Mouse (Mus musculus): ENCODE results near the gene Igdcc3.
A peak's percentile ranks its signal among the peaks of the same experiment; 100 is the strongest.
"Not testable (repeated sequence)": the region's sequence is repeated elsewhere in the genome, so short reads cannot be mapped to it uniquely, and the experiment has no call there.

Igdcc3 gene

DNA sequence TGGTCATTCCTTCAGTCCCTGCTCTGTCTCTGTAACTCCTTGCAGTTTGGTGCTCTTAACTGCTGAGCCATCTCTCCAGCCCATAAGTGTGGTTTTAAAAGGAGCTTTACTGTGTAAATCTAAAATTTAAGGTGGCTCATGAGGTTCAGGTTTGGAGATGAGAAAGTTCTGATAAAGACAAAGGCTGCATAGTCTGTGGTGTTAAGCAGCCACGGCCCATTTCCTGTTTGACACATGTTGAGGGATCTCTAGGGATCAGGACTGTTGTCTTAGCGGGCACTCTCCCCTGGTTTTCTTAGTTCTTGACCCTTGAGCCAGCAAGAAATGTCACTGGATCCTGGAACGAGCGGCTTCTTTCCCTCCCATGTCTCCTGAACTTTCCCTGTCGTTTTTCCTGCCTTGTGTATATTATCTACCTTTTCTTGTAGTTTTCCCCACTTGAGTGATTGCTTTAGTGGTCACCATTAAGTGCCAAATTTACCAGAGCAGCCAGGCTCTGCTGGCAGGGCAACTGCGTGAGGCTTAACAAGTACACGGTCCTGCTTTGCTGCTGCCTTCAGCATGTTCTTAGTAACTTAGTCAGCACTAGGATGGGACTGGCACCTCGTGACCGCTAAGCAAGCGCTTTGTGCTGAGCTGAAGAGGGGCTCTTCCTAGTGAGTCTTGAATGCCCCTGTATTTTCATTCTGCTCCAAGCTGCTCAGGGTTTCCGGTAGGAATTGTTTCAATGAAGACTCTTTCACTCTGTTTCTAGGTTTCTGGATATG, 64.2 kb downstream of the Igdcc3 start:
- peak; percentile 62 for DNase-seq (ENCODE audit: low read depth)

DNA sequence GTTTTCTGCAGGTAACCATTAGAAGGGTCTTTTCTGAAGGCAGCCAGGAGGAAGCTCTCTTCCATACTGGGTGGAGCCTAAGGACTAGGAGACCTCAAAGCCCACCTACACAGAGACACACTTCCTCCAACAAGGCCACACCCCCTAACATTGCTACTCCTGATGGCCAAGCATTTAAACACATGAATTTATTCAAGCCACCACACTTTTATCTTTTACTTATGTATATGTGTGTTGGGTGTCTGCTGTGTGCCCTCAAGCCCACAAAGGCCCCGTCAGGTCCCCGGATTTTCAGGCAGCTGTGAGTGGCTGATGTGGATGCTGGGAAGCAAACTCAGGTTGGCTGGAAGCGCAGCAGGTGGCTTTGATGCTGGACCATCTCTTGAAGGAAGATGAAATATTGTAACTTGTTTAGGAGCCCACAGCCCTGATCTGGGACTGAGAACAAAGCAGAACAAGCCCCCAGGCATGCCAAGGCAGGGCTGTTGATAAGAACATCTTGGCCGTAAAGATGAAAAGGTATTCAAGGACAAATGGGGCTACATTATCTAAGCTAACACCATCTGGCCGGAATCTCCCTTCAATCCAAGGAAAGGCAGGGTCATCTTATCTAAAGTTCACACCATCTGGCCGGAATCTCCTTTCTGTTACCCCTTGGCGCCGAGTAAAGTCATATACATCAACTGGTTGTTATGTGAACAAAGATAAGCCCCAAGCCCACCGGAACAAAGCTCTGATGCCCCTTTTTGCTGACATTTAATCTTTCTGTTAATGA, 66.2 kb downstream of the Igdcc3 start:
- not testable (repeated sequence) for DNase-seq (ENCODE audit: low read depth)

DNA sequence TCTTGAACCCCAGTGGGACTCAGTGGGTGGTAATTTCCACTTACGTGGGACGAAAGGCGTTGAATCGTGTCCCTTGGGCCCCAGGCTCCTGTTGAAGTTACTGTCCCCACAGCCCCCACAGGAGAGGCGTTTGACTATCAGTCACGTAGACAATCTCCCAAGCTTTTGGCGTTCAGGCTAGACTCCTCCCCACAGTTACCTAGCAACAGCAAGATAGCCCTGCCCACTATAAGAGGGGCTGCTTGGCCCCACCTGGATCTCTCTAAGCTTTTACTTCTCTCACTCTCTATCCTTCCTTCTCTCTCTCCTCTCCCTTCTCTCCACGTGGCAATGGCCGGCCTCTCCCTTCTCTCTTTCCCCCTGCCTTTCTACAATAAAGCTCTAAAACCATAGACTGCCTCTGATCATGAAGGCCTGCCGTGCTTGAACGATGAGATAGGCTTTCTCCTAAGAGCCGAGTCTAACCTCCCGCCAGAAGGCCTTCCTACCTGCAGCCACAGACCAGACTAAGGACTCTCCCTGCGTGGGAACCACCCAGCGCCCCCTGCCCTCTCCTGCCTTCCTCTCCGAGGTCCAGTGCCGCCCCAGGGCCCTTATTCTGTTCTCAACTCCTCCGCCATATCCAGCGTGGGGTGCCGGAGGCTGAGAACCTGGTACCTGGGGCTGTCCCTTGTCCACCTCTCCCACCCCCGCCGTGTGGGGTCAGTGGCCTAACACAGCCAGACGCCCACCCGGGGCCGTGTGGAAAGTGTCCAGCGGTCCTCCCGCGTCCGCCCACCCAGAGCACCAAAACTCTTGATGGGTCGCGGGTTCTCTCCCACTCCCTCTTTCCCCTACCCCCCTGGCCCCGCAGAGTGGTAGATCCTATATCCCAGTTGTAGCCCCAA, 67.5 kb downstream of the Igdcc3 start:
- DNase-seq (ENCODE audit: low read depth) = no peak

DNA sequence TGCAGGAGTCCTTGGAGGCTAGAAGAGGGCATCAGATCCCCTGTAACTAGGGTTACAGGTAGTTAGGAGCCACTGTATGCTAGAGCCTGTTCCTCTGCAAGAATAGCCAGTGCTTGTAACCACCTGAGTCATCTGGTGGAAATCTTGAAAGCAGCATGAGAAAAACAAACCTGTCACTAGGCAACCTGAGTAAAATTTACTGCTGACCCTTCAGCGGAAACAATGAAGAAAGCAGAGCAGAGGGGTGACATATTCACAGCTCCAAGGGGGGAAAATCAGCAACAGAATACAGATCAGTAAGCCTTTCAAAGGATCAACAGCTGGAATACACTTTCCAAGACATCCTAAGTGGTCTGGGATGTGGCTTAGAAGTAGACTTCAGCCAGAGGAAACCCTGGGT, 70.6 kb downstream of the Igdcc3 start:
- no peak for DNase-seq (ENCODE audit: low read depth)

DNA sequence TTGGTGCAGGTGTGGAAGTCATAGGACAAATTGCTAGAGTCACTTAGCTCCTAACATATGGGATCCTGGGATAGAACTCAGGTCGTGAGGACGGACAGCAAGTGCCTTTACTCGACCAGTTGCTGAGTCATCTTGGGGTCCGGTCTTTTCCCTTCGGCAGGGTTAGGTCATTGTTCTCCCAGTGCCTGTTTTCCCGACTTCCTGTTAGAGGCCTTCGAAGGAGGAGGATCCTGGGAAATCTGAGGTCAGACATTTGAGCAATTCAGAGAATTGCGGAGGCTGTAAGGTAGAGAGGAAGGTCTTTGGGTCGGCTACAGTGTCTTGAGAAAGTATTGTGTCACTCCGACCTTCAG, 73.4 kb downstream of the Igdcc3 start:
- no peak for DNase-seq (ENCODE audit: low read depth)

DNA sequence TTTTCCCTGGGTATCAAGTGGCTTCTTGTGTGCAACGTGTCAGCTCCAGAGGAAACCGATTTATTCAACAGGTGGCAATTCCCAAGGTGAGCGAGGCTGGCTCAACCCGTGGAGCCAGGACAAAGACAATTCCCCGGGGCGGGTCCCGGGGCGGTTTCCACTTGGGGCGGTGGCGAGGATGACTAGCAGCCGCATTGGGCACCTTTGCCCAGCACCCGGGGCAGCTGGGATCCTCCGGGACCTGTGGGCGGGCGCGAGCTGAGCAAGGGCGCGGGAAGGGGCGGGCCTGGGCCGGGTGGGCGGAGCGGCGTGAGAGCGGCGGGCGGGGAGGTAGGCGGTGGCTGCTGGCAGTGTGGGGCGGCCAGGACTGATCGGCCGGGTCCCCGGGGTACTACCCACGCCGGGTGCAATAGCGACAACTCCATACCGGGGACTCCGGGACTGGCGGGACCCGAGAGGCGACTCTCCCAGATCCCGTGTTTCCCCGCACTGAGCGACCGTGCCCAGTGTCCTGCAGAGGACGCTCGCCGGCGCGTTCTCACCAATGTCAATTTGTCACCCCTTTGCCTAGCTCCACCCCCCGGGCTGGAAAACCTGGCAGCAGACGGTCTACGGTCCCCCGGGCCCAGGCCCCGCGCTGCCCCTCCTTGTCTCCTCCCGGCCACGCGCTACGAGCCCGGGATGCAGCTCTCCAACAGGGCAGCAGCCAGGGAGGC, 73.9 kb downstream of the Igdcc3 start:
- DNase-seq (ENCODE audit: low read depth) = peak; percentile 90

DNA sequence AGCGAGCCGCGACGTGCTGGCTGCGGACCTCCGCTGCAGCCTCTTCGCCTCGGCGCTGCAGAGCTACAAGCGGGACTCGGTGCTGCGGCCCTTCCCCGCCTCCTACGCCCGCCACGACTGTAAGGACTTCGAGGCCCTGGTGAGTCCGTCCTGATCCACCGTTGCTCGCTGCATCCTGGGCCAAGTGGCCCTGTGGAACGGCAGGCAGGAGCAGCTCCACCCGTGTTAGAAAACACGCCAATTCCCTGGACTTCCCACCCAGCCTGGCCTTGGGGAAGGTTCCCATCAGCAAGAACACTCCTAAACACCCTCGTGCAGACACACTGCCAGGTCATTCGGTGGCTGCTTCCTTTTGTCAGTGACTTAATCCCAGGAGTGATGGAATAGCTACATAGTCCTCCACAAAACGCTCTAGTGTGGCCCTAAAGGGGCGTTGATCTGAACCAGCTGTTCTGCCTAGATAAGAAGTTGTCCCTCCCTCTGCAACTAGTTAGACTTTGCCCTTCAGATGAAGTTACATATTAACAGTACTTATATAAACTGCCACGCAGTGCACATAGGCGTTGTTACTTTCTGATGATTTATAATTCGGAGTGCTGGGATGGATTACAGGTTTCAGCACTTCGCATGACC, 74.6 kb downstream of the Igdcc3 start:
- DNase-seq (ENCODE audit: low read depth) = peak; percentile 94

DNA sequence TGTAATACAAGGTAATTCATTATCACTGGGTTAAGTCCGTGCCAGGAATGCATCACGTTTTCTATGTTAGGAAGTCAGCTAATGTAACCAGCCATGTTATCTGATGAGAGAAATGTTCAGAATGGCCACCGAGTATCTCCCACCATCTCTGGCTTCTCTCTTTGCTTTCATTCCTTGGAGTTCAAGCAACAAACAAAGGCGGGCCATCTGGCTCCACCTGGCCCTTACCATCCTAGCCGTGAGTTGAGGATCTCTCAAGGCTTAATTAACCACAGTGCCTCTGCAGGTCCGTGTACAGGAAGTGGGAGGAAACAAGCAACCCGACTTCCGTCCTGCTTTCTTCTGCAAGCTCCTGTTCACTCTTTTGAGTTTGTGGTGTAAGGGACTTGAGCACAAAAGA, 76.0 kb downstream of the Igdcc3 start:
- peak; percentile 89 for DNase-seq (ENCODE audit: low read depth)

DNA sequence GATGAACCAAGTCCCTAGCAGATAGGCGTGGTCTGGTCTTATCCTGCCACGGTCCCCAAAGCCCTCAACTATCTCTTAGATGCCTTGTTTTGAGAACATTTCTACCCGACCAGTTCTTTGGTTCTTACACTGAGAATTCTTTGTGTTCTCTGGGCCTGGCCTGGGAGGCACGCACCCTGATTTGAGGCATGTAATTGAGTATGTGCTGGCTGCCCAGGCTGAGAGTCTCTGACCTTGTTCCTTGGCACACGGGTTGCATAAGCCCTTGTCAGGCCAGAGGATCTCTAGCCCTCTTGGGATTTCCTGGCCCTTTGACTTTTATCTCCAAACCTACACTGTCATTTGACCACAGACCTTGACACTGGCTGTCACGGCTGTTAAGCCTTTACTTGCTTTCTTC, 76.7 kb downstream of the Igdcc3 start:
- DNase-seq (ENCODE audit: low read depth) = peak; percentile 97

DNA sequence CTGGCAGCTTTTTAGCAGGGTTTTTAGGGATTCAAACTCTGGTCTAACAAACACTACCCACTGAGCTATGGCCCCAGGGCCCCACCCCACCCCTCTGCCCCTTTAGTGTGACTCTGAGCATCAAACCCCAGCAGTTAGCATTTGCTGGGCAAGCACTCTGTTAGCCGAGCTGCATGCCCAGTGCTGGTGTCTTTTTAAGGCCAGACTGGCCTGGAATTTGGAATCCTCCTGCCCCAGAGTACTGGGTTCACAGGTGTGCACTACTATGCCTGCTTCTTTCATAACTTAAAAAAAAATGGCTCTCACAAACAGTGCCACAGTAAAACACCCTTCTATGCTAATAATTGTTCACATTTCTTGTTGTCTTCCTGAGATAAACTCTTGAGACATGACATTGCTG, 77.9 kb downstream of the Igdcc3 start:
- DNase-seq (ENCODE audit: low read depth) = no peak

DNA sequence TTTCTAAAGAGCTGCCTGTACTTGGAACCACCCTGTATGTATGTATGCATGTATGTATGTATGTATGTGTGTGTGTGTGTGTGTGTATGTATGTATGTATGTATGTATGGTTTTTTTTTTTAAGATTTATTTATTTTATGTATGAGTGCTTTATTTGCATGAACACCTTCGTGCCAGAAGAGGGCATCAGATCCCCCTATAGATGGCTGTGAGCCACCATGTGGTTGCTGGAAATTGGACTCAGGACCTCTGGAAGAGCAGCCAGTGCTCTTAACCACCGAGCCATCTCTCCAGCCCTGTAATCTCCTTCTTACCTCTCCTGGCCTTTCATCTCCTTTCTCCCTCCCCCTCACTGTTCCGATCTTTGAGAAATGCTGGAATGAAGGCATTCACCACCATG, 79.4 kb downstream of the Igdcc3 start:
- DNase-seq (ENCODE audit: low read depth) = not testable (repeated sequence)

DNA sequence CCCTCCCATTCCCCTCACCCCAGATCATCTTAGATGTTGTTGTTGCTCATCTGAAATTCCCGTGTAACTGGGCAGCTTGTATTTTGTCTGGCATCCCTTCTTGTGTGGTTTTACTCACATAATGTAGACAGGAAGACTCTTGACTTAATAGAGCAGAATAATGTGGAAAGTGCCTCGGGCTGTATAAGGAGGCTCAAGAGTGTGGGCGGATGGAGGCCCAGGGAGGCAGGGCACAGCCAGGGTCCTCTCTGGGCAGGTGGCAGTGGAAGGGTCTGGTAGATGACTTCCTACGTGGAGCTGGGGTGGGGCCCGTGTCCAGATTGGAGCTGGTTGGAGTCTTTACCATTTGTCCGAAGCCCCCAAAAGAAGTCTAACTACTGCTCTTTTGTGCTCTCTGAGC, 82.9 kb downstream of the Igdcc3 start:
- no peak for DNase-seq (ENCODE audit: low read depth)

DNA sequence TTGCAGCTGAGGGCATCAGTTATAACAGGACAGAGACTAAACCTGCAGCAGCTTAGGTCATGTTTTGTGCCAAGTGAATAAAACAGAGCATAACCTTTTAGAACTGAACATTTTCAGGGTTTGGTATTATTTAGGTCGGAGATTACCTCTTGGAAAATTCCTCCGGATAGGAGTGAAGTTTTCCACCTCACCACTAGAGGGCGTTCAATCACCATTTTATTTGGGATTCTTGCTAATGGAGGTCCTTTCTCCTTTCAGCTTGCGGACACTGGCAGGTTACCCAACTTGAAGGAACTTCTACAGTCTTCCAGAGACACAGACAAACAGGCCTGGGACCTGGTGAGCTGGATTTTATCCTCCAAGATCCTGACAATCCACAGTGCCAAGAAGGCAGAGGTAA, 84.8 kb downstream of the Igdcc3 start:
- peak; percentile 35 for DNase-seq (ENCODE audit: low read depth)

DNA sequence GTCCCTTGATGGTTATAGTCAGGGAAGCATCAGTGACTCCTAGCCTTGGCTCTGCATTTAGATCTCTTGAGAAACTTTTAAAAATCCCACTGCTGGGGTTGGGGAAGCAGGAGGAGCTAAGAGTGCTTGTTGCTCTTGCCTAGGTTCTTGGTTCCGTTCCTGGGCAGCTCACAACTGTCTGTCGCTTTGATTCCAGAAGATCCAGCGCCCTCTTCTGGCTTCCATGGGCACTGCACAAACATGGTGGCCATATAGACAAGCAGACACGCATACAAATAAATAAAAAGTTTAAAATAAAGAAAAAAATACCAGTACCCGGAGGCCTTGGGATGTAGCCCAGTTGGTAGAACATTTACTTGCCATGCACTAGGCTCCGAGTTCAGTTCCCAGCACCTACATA, 89.3 kb downstream of the Igdcc3 start:
- DNase-seq (ENCODE audit: low read depth) = peak; percentile 69

DNA sequence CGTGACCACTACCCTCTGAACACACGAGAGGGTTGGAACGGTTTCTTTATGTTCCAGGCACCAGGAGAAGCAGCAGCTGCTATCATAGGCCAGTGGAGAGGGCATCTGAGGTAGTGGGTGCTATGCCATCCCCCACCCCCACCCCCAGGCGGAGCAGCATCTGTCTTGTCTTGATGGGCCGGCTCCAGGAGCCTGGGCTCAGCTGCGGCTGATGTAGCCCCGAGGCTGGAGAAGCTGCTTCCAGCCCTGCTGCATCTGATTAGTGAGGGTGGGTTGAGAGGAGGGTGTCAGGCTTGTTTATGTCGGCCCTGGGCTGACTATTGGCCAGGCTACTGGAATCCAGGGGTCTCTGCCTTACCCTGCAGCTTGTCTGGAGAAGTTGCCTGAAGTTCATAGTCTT, 90.3 kb downstream of the Igdcc3 start:
- no peak for DNase-seq (ENCODE audit: low read depth)

DNA sequence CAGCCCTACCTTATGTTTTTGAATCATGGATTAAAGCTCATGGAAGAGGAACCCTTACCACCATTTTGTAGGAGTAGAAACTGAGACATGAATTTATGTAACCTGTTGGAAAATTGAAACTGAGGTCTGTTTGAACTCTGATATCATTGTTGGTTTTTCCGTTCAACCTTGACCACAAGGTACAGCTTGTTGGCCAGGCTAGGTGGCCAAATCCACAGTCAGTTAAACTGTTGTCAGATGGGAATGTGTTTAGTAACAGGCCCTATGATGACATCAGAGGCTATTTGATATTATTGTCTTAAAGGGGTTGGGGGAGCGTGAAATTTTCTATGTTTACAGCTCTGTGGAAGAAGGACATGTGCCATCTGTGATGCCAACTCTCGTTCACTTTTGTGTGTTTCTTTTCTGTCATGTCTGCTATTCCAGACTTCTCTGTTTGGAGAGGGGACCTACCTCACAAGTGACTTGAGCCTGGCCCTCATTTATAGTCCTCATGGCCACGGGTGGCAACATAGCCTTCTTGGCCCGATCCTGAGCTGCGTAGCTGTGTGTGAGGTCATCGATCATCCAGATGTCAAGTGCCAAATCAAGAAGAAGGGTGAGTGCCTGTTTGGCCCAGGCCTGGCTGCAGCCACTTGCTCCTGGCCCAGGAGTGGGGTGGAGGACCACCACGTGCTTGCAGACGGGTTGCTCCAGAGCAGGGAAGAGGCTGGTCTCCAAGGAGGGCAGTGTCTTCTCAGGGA, 92.4 kb downstream of the Igdcc3 start:
- peak; percentile 33 for DNase-seq (ENCODE audit: low read depth)

DNA sequence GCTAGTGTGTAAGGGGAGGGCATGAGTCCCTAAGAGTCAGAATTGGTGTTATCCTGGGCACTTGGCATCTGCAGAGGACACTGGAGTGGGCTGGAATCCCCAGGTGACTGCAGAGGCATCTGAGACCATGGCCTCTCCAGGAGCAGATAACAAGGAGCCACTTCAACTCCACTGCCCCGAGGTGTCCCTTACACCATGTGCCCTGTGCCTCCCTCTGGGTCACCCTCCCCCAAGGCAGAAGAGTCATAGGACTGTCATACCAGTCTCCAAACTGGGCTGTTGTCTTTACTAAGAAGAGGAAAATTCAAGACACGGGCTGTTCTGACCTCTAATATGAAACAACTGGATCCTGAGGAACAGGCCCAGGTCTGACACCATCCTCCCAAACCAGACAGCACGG, 93.7 kb downstream of the Igdcc3 start:
- no peak for DNase-seq (ENCODE audit: low read depth)

All from 416B (cell line).